Comparison of ENCODE assay signal across 26 mouse cellular contexts in genomic region chr1:193931131-193931729, GRCm38 (mm10).
DNase-seq lines count a peak whose midpoint lies in the region; ATAC-seq lines count a peak whose summit lies in the region.
"Had no signal": no experiment of that assay in that cellular context is flagged by ENCODE, and none has a peak within 500 bp of the region (broad histone marks: within the 10 kb centered on the region; RNA-seq: fewer than 3 reads in every experiment).

No protein-coding gene starts in this region.

- no peaks in the 10 kb centered on the region for H3K36me3 ChIP-seq in midbrain, embryonic 15.5 days (replicated peaks)
- H3K36me3 ChIP-seq: embryonic facial prominence, embryonic 13.5 days; forebrain, embryonic 12.5 days; heart, embryonic 10.5 days; hindbrain, embryonic 15.5 days; intestine, embryonic 15.5 days; limb, embryonic 13.5 days; liver, embryonic 12.5 days; midbrain, embryonic 13.5 days had no signal

- no peaks in the 10 kb centered on the region for H3K27me3 ChIP-seq in midbrain, embryonic 15.5 days (replicated peaks)
- H3K27me3 ChIP-seq: embryonic facial prominence, embryonic 13.5 days; forebrain, embryonic 12.5 days; hindbrain, embryonic 15.5 days; intestine, embryonic 15.5 days; liver, embryonic 12.5 days; megakaryocyte, embryonic 14.5 days; midbrain, embryonic 13.5 days had no signal

- H3K9ac ChIP-seq in midbrain, embryonic 15.5 days: no peak overlapping the region
- H3K9ac ChIP-seq: embryonic facial prominence, embryonic 13.5 days; forebrain, embryonic 12.5 days; hindbrain, embryonic 15.5 days; intestine, embryonic 15.5 days; limb, embryonic 13.5 days; liver, embryonic 12.5 days; midbrain, embryonic 13.5 days had no signal

- 84% methylated on average over 5 of the region's 5 CpGs for WGBS in midbrain, embryonic 15.5 days

- H3K9me3 ChIP-seq in midbrain, embryonic 15.5 days: no peaks in the 10 kb centered on the region
- H3K9me3 ChIP-seq: embryonic facial prominence, embryonic 13.5 days; forebrain, embryonic 12.5 days; heart, embryonic 10.5 days; hindbrain, embryonic 15.5 days; intestine, embryonic 15.5 days; limb, embryonic 13.5 days; liver, embryonic 12.5 days; megakaryocyte, embryonic 14.5 days; midbrain, embryonic 13.5 days had no signal

- H3K4me1 ChIP-seq in midbrain, embryonic 15.5 days: no peaks in the 10 kb centered on the region
- H3K4me1 ChIP-seq: embryonic facial prominence, embryonic 13.5 days; hindbrain, embryonic 15.5 days; intestine, embryonic 15.5 days; limb, embryonic 13.5 days; liver, embryonic 12.5 days; megakaryocyte, embryonic 14.5 days; midbrain, embryonic 13.5 days had no signal

- no peak overlapping the region for H3K27ac ChIP-seq in midbrain, embryonic 15.5 days
- H3K27ac ChIP-seq: embryonic facial prominence, embryonic 13.5 days; forebrain, embryonic 12.5 days; heart, embryonic 10.5 days; hindbrain, embryonic 15.5 days; intestine, embryonic 15.5 days; limb, embryonic 13.5 days; liver, embryonic 12.5 days; midbrain, embryonic 13.5 days; stomach, postnatal 0 days had no signal

- no peak overlapping the region for H3K4me2 ChIP-seq in midbrain, embryonic 15.5 days
- H3K4me2 ChIP-seq: embryonic facial prominence, embryonic 13.5 days; forebrain, embryonic 12.5 days; hindbrain, embryonic 15.5 days; intestine, embryonic 15.5 days; limb, embryonic 13.5 days; liver, embryonic 12.5 days; midbrain, embryonic 13.5 days had no signal

- peak; percentile 80 for ATAC-seq in granulocyte monocyte progenitor cell, adult 5-6 weeks (replicated peaks; ENCODE audit: poor library complexity, severe bottlenecking)
- ATAC-seq in midbrain, embryonic 15.5 days (replicated peaks): no peak
- ATAC-seq: activated CD4-positive, CD25-positive, alpha-beta regulatory T cell, adult 4 months; intestine, embryonic 15.5 days; liver, embryonic 12.5 days; midbrain, embryonic 13.5 days had no signal

- intact Hi-C loops in left cerebral cortex, postnatal 4 days (cut with DNase I): no loop called here
- intact Hi-C loops in left cerebral cortex, postnatal 36 days (cut with DNase I): no loop called here

- no peak overlapping the region for H3K4me3 ChIP-seq in midbrain, embryonic 15.5 days
- H3K4me3 ChIP-seq: embryonic facial prominence, embryonic 13.5 days; erythroblast, embryonic 14.5 days; forebrain, embryonic 12.5 days; heart, embryonic 10.5 days; hindbrain, embryonic 15.5 days; intestine, embryonic 15.5 days; limb, embryonic 13.5 days; liver, embryonic 12.5 days; megakaryocyte, embryonic 14.5 days; midbrain, embryonic 13.5 days had no signal

- DNase-seq in left cerebral cortex, adult 11 months (ENCODE audit: low spot score): peak; percentile 23
- no peak for DNase-seq in left cerebral cortex, postnatal 4 days
- DNase-seq in left cerebral cortex, postnatal 36 days (ENCODE audit: low spot score in 2 of 2): peak; percentile 21 to 32
- no peak for DNase-seq in thymus, postnatal 25 days
- no peak for DNase-seq in embryo, embryonic 11 days
- DNase-seq: adrenal gland, adult 8-10 months; cerebellum, adult 18-20 months; cerebellum, postnatal 14 days; kidney, adult 8-10 months; kidney, postnatal 36 days; lung, adult 2 months; lung, postnatal 14 days had no signal

Comparison
In these comparisons a context has a peak if more than half of its experiments do, and no peak if none do; other contexts are left out.
1. DNase-seq: peak in left cerebral cortex, adult 11 months (single experiment) and left cerebral cortex, postnatal 36 days (2 of 2); none in left cerebral cortex, postnatal 4 days (single experiment), thymus, postnatal 25 days (single experiment) and embryo, embryonic 11 days (single experiment).